Mouse (Mus musculus) liver, embryonic 14.5 days (tissue): Measurements from ENCODE around the gene Adcy6. TPM values are rescaled to one million over a fixed set of nuclear protein-coding genes. Genes with fewer than 3 reads are reported as not detected.

ENCODE experiments used
- ATAC-seq: fragments of 200-750 bp; cut with Nextera tagmentation; 2 replicates; pipeline ENCODE4 v1.8.0; 2017; ENCODE audit warnings: moderate number of reproducible peaks, mild to moderate bottlenecking, moderate library complexity; ENCODE audit not compliant: insufficient read depth
- DNase-seq, 3 experiments: peaks; one replicate each; pipeline ENCODE4 v3.0.0-alpha.2; 2012 to 2013; ENCODE audit warnings: low read depth in 3 of 3, low spot score in 3 of 3
- H3K27ac ChIP-seq: fragments of 300-500 bp; sonication (generic); 2 replicates; pipeline ENCODE4 v1.5.1; 2014; ENCODE audit warnings: moderate library complexity, mild to moderate bottlenecking, control low read depth, inconsistent platforms
- H3K27me3 ChIP-seq: fragments of 300-500 bp; sonication (generic); 2 replicates; pipeline ENCODE4 v1.6.1; 2014; ENCODE audit warnings: mild to moderate bottlenecking, low read length, moderate library complexity; ENCODE audit not compliant: control insufficient read depth, insufficient read depth
- H3K36me3 ChIP-seq: fragments of 300-500 bp; sonication (generic); replicated peaks from 2 replicates; pipeline ENCODE4 v1.6.1; 2014; ENCODE audit warnings: low read depth; ENCODE audit not compliant: control insufficient read depth, insufficient read depth
- H3K4me1 ChIP-seq, 2 experiments: fragments of 200-500 bp in 1 of 2; fragments of 300-500 bp in 1 of 2; sonication (generic) in 1 of 2; replicated peaks; 2 replicates each; pipeline ENCODE4 v1.6.1; 2012 to 2014; ENCODE audit warnings: antibody characterized with exemption in 1 of 2, inconsistent platforms in 1 of 2, low read length in 1 of 2; ENCODE audit not compliant: control insufficient read depth in 2 of 2, insufficient read depth in 2 of 2
- H3K4me2 ChIP-seq: fragments of 300-500 bp; sonication (generic); 2 replicates; pipeline ENCODE4 v1.6.1; 2014; ENCODE audit warnings: low read depth, mild to moderate bottlenecking, control low read depth, moderate library complexity
- H3K4me3 ChIP-seq, 2 experiments: fragments of 200-500 bp in 1 of 2; fragments of 300-500 bp in 1 of 2; sonication (generic) in 1 of 2; 2 replicates each; pipeline ENCODE4 v1.5.1; 2012 to 2014; ENCODE audit warnings: low read depth in 2 of 2, low read length in 2 of 2, mild to moderate bottlenecking in 2 of 2, control low read depth in 1 of 2, inconsistent platforms in 1 of 2, moderate library complexity in 1 of 2; ENCODE audit not compliant: insufficient read depth in 1 of 2
- H3K9ac ChIP-seq: fragments of 300-500 bp; sonication (generic); replicated peaks from 2 replicates; pipeline ENCODE4 v1.6.1; 2014; ENCODE audit warnings: mild to moderate bottlenecking, control low read depth, moderate library complexity
- H3K9me3 ChIP-seq: fragments of 300-500 bp; sonication (generic); 2 replicates; pipeline ENCODE4 v1.6.1; 2016; ENCODE audit warnings: low read length, mixed read lengths; ENCODE audit not compliant: control insufficient read depth
- CTCF ChIP-seq: IDR thresholded peaks from 2 replicates; pipeline ENCODE4 v1.5.1; 2016; ENCODE audit warnings: antibody characterized with exemption, low read depth, control low read depth
- EP300 ChIP-seq: IDR thresholded peaks from 2 replicates; pipeline ENCODE4 v1.6.1; 2016; ENCODE audit warnings: antibody characterized with exemption, low read depth
- WGBS: fragments of 180-500 bp; shearing (Covaris S2); extraction: QIAGEN DNeasy Blood & Tissue Kit; methylation state at CpG from one replicate; pipeline ENCODE4 v1.1.7; 2014; ENCODE audit not compliant: insufficient replicate concordance; 5-methylcytosine and 5-hydroxymethylcytosine counted together
- polyA plus RNA-seq, 2 experiments: library from polyadenylated mRNA; depleted of rRNA in 1 of 2; stranded (reverse) in 1 of 2; unstranded in 1 of 2; fragments of >200 nt; fragmentation: Nextera tagmentation in 1 of 2; extraction: Ambion mirVana in 1 of 2; gene quantifications; 2 replicates each; pipeline versions ENCODE4 v1.2.1 to v1.2.3; 2012 to 2014

Gene Adcy6
- polyA plus RNA-seq, 2 experiments: 4.2 to 13.1 TPM

DNA sequence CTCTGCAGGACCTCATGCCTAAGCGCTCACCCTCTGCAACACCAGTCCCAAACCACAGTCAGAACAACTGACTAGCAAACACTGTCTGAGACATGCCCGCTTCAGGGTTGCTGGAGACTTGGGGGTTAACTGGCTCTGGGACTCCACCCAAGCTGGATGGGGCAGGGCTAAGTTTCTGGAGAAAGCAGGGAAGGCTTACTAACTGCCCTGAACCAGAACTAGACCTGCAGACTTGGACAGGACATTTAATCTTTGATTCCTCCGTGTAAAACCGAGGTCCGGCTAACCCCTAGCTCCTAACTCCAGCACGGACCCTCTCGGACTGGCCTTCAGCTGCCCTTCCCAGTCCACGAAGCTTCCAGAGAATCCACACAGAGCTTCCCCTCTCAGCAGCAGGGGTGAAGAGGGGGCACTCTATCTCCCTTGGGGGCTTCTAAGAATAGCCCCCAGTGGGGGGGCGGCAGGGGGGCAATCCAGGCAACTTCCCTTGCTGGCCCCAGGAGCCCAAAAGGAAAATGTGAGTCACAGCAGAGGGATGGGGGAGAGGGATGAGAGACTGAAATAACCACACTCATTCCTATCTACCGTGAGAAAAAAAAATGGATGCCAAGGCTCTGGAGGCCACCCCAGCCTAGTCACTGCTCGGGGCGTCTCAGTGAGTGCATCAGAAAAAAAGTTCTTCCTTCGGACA is 7.5 kb downstream of the Adcy6 start:
- peak overlapping the region; percentile 89 for H3K27ac ChIP-seq
- no peak for DNase-seq
- no peaks in the 10 kb centered on the region for H3K9me3 ChIP-seq
- H3K27me3 ChIP-seq: no peaks in the 10 kb centered on the region
- peak overlapping the region; percentile 87 for H3K9ac ChIP-seq
- peaks cover 43% of the 10 kb centered on the region for H3K36me3 ChIP-seq
- H3K4me2 ChIP-seq: peak overlapping the region; percentile 90
- TF ChIP-seq EP300 (no peak), CTCF (no peak)
- peak overlapping the region; percentile 60 to 68 for H3K4me3 ChIP-seq
- peak; percentile 69 for ATAC-seq
- H3K4me1 ChIP-seq: peaks cover 44 to 56% of the 10 kb centered on the region in 2 experiments
- WGBS: 32% methylated on average over 13 of the region's 13 CpGs

DNA sequence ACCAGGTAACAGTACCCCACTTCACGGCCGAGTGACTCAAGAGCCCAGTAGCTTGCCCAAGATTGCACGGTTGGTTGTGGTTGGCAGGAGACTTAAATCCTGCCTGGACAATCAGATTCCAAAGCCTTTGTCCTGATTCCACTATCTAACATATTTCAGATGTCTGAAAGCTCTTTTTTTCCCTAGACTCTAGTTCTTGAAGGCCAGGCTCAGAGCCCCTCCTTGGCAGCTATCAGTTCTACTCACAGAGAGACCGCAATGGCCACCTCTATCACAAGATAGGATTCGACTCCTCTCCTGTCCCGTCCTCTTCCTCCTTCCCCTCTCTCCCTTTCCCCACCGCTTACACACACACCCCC is 8.1 kb downstream of the Adcy6 start:
- Histone ChIP-seq H3K27me3 (no peaks in the 10 kb centered on the region), H3K9ac (peak overlapping the region; percentile 87), H3K4me3 (peak overlapping the region; percentile 60 to 68), H3K36me3 (peaks cover 47% of the 10 kb centered on the region), H3K9me3 (no peaks in the 10 kb centered on the region), H3K4me1 (peaks cover 39 to 51% of the 10 kb centered on the region in 2 experiments), H3K27ac (peak overlapping the region; percentile 89), H3K4me2 (peak overlapping the region; percentile 90)
- TF ChIP-seq EP300 (no peak), CTCF (0 out of 2 replicates have a peak, but pooled peaks have one; percentile 6)
- DNase-seq: no peak
- ATAC-seq: peak; percentile 40
- 32% methylated on average over 7 of the region's 7 CpGs for WGBS

DNA sequence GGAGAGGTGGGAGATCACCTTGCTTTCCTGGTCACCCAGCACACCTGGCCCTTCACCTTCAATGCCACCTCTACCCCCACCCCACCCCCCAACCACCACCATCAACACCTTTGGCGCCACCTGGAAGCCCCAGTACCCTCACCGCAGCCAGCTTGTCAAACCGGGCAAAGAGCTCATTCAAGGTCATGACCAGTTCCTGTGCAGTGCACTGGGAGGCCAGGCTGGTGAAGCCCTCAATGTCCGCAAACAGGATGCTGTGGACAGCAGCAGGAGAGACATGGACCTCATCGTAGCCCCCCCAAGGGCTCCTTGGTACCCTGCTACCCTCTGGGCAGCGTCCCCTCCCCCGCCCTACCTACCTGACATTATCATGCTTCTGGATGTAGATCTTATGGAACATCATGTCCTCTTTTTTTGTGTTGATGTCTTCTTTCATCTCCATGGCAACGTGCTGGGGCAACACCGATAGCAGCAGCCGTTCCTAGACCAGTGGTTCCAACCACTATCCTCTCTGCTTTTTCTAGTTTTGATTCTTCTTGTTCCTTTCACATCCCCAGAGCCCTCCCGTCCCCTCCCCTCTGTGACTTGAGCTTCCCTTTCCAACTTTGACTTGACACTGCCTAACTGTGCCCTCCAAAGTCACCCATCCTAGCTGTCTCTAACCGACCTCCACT is 9.7 kb downstream of the Adcy6 start:
- Histone ChIP-seq H3K4me2 (no peak overlapping the region), H3K4me3 (no peak overlapping the region), H3K36me3 (peaks cover 59% of the 10 kb centered on the region), H3K27ac (no peak overlapping the region), H3K4me1 (peaks cover 27 to 36% of the 10 kb centered on the region in 2 experiments), H3K9ac (no peak overlapping the region), H3K9me3 (no peaks in the 10 kb centered on the region), H3K27me3 (no peaks in the 10 kb centered on the region)
- ATAC-seq: no peak
- TF ChIP-seq EP300 (no peak), CTCF (no peak)
- 82% methylated on average over 12 of the region's 12 CpGs for WGBS
- no peak for DNase-seq

DNA sequence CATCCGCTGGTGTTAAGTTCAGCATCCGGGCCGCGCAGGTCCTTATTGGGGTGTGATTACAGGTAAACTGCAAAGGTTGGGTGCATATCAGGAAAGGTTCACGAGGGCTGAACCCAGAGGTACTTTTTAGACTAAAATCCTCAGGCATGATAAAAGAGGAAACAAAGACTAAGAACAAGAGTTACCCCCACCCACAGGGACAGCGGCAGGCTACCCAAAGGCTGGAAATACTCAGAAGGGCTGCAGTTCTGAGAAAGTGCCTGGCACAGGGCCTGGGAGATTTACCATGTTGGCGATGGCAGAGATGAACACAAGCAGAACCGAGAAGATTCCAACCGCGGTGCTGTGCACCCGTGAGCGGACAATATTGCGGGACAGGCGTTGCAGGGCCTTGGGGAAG is 13.3 kb downstream of the Adcy6 start:
- Histone ChIP-seq H3K27me3 (no peaks in the 10 kb centered on the region), H3K27ac (no peak overlapping the region), H3K9me3 (no peaks in the 10 kb centered on the region), H3K4me3 (no peak overlapping the region), H3K9ac (no peak overlapping the region), H3K4me1 (peaks cover 6% of the 10 kb centered on the region in 2 experiments), H3K4me2 (no peak overlapping the region), H3K36me3 (peaks cover 80% of the 10 kb centered on the region)
- TF ChIP-seq EP300 (no peak), CTCF (no peak)
- no peak for ATAC-seq
- 88% methylated on average over 14 of the region's 14 CpGs for WGBS
- DNase-seq: no peak

- Histone ChIP-seq H3K4me1 (peaks cover 0 to 4% of the 10 kb centered on the region in 2 experiments; a peak in 1 of 4 replicates), H3K36me3 (peaks cover 76% of the 10 kb centered on the region), H3K4me2 (no peak overlapping the region), H3K9me3 (no peaks in the 10 kb centered on the region), H3K4me3 (no peak overlapping the region), H3K9ac (no peak overlapping the region), H3K27ac (no peak overlapping the region), H3K27me3 (no peaks in the 10 kb centered on the region)
- ATAC-seq: no peak
- 80% methylated on average over 5 of the region's 5 CpGs for WGBS
- no peak for TF ChIP-seq EP300
- TF ChIP-seq CTCF: no peak
- no peak for DNase-seq
These were observed 14.8 kb downstream of the Adcy6 start for GRCm38 (mm10) chr15:98595049-98595448.
